8 mouse cellular contexts compared by ENCODE assay signal in genomic region chr1:34578851-34579781, GRCm38 (mm10). TPM values are rescaled to one million over a fixed set of nuclear protein-coding genes. Genes with fewer than 3 reads are reported as not detected.
DNase-seq lines count a peak whose midpoint lies in the region; ATAC-seq and TF ChIP-seq lines count a peak whose summit lies in the region.

Gene Amer3, plus strand, starts transcription at chr1:34579657.

- TF ChIP-seq POLR2A in heart, adult 2 months (IDR thresholded peaks at IDR 0.05; ENCODE audit: insufficient read depth, low read depth, low read length): no peak

- no peaks in the 10 kb centered on the region for H3K79me2 ChIP-seq in heart, adult 2 months (replicated peaks; ENCODE audit: control insufficient read depth, insufficient read depth, low read length)

- no peaks in the 10 kb centered on the region for H3K4me1 ChIP-seq in heart, adult 2 months (ENCODE audit: control insufficient read depth, insufficient read depth, low read length)
- H3K4me1 ChIP-seq in heart, embryonic 16.5 days (ENCODE audit: control insufficient read depth, insufficient read depth, low read length): peaks cover 7% of the 10 kb centered on the region
- 0 out of 2 replicates have a peak, but pooled peaks cover 8% of the 10 kb centered on the region for H3K4me1 ChIP-seq in liver, embryonic 13.5 days (replicated peaks)
- 0 out of 2 replicates have a peak, but pooled peaks cover 2% of the 10 kb centered on the region for H3K4me1 ChIP-seq in stomach, postnatal 0 days (replicated peaks; ENCODE audit: control insufficient read depth, insufficient read depth)

- WGBS in heart, adult 2 months: under 1% methylated on average over 53 of the region's 53 CpGs
- under 1% methylated on average over 52 of the region's 53 CpGs for WGBS in heart, embryonic 16.5 days
- WGBS in liver, embryonic 13.5 days (ENCODE audit: insufficient replicate concordance): 2% methylated on average over 53 of the region's 53 CpGs
- WGBS in stomach, postnatal 0 days: under 1% methylated on average over 52 of the region's 53 CpGs

- H3K4me2 ChIP-seq in heart, embryonic 16.5 days (ENCODE audit: low read depth, low read length): peak within 1 kb of the TSS; percentile 70
- H3K4me2 ChIP-seq in liver, embryonic 13.5 days: peak within 1 kb of the TSS; percentile 58
- peak within 1 kb of the TSS; percentile 50 for H3K4me2 ChIP-seq in stomach, postnatal 0 days (replicated peaks; ENCODE audit: low read depth)

- no peak within 1 kb of the TSS for H3K27ac ChIP-seq in heart, adult 2 months
- H3K27ac ChIP-seq in heart, embryonic 16.5 days (ENCODE audit: low read length): no peak within 1 kb of the TSS
- H3K27ac ChIP-seq in liver, embryonic 13.5 days: no peak within 1 kb of the TSS
- H3K27ac ChIP-seq in stomach, postnatal 0 days (replicated peaks): no peak within 1 kb of the TSS

- peaks cover 2% of the 10 kb centered on the region for H3K27me3 ChIP-seq in heart, adult 2 months (ENCODE audit: control insufficient read depth, insufficient read depth, low read length)
- H3K27me3 ChIP-seq in heart, embryonic 16.5 days (ENCODE audit: control insufficient read depth, insufficient read depth, low read length): peaks cover 22% of the 10 kb centered on the region
- H3K27me3 ChIP-seq in liver, embryonic 13.5 days: peaks cover 35% of the 10 kb centered on the region
- no peaks in the 10 kb centered on the region for H3K27me3 ChIP-seq in stomach, postnatal 0 days (ENCODE audit: control insufficient read depth, insufficient read depth, low read length)

- H3K36me3 ChIP-seq in heart, adult 2 months (ENCODE audit: control insufficient read depth, insufficient read depth, low read length): no peaks in the 10 kb centered on the region
- no peaks in the 10 kb centered on the region for H3K36me3 ChIP-seq in heart, embryonic 16.5 days (ENCODE audit: control insufficient read depth, insufficient read depth)
- no peaks in the 10 kb centered on the region for H3K36me3 ChIP-seq in liver, embryonic 13.5 days
- H3K36me3 ChIP-seq in stomach, postnatal 0 days (ENCODE audit: control insufficient read depth, insufficient read depth, low read length): no peaks in the 10 kb centered on the region

- H3K9ac ChIP-seq in heart, adult 2 months (ENCODE audit: low read depth, low read length): no peak within 1 kb of the TSS
- no peak within 1 kb of the TSS; the same call in 1 of the 2 replicates for H3K9ac ChIP-seq in heart, embryonic 16.5 days (ENCODE audit: low read length)
- H3K9ac ChIP-seq in liver, embryonic 13.5 days: no peak within 1 kb of the TSS
- H3K9ac ChIP-seq in stomach, postnatal 0 days (ENCODE audit: low read length): no peak within 1 kb of the TSS

- ATAC-seq in heart, embryonic 16.5 days (replicated peaks; ENCODE audit: extremely low read depth, insufficient read depth, low FRiP score): peak; percentile 73
- peak; percentile 53; the same call in 1 of the 2 replicates for ATAC-seq in liver, embryonic 13.5 days (ENCODE audit: low read depth)
- ATAC-seq in stomach, postnatal 0 days (ENCODE audit: low FRiP score, low TSS enrichment): peak; percentile 93

- intact Hi-C loops in heart, adult 2 months (cut with DNase I): no loop called here
- intact Hi-C loops in heart, postnatal 25 days (cut with DNase I): no loop called here

- DNase-seq in heart, adult 2 months: peak; percentile 52 to 70
- no peak for DNase-seq in heart, postnatal 25 days (ENCODE audit: low spot score)
- peak; percentile 61 for DNase-seq in embryo, embryonic 11.5 days (ENCODE audit: low read depth, low spot score)
- DNase-seq in kidney, postnatal 25 days: peak; percentile 63 to 78
- DNase-seq in liver, embryonic 13.5 days: peak; percentile 51
- peak; percentile 1 to 14 for DNase-seq in natural killer cell, adult 2 months (ENCODE audit: low spot score in 2 of 2)
- DNase-seq in stomach, postnatal 0 days (ENCODE audit: low spot score): peak; percentile 92

- H3K9me3 ChIP-seq in heart, embryonic 16.5 days (replicated peaks; ENCODE audit: control insufficient read depth, low read length): no peaks in the 10 kb centered on the region
- no peaks in the 10 kb centered on the region for H3K9me3 ChIP-seq in liver, embryonic 13.5 days (replicated peaks)
- no peaks in the 10 kb centered on the region for H3K9me3 ChIP-seq in stomach, postnatal 0 days (ENCODE audit: control insufficient read depth, low read length)

- no peak for TF ChIP-seq EP300 in heart, adult 2 months (IDR thresholded peaks at IDR 0.05; ENCODE audit: insufficient read depth, low read depth, low read length)
- TF ChIP-seq EP300 in stomach, postnatal 0 days (optimal IDR thresholded peaks at IDR 0.05): no peak

- H3K4me3 ChIP-seq in heart, adult 2 months: no peak within 1 kb of the TSS
- H3K4me3 ChIP-seq in heart, embryonic 16.5 days (ENCODE audit: low read length): peak within 1 kb of the TSS; percentile 48
- H3K4me3 ChIP-seq in liver, embryonic 13.5 days (replicated peaks): peak within 1 kb of the TSS; percentile 27
- H3K4me3 ChIP-seq in stomach, postnatal 0 days (ENCODE audit: low read depth, low read length): peak within 1 kb of the TSS; percentile 20; the same call in 1 of the 2 replicates

- TF ChIP-seq CTCF in heart, adult 2 months (IDR thresholded peaks at IDR 0.05): no peak
- no peak for TF ChIP-seq CTCF in stomach, postnatal 0 days (IDR thresholded peaks at IDR 0.05; ENCODE audit: low read depth)

RNA-seq across cellular contexts. Expression of gene Amer3, which starts in this region (rescaled TPM):
- total RNA-seq in heart, adult 2 months (2021): not detected
- 0.02 and 0.12 TPM in 2 replicates for polyA plus RNA-seq in heart, adult 2 months (2012; rRNA removed)
- not detected for total RNA-seq in heart, postnatal 25 days (2021)
- polyA plus RNA-seq in heart, embryonic 16.5 days (2015; fragmentation: Nextera tagmentation; extraction: Ambion mirVana): 0.04 and 0.07 TPM in 2 replicates
- 0.02 TPM in 1 of 2 replicates, not detected in the other for polyA plus RNA-seq in liver, embryonic 13.5 days (2015; fragmentation: Nextera tagmentation; extraction: Ambion mirVana)
- polyA plus RNA-seq in stomach, postnatal 0 days (2015; fragmentation: Nextera tagmentation; extraction: Ambion mirVana): 0.21 and 0.36 TPM in 2 replicates

Comparison
In these comparisons a context has a peak if more than half of its experiments do, and no peak if none do; other contexts are left out.
1. Peak in DNase-seq in heart, adult 2 months; RNA of the gene not detected or under 1 TPM.
2. Peak in ATAC-seq, H3K4me3 ChIP-seq and H3K4me2 ChIP-seq in heart, embryonic 16.5 days; RNA of the gene not detected or under 1 TPM.
3. Peak in DNase-seq, ATAC-seq, H3K4me3 ChIP-seq and H3K4me2 ChIP-seq in liver, embryonic 13.5 days; RNA of the gene not detected or under 1 TPM.
4. Peak in DNase-seq, ATAC-seq, H3K4me3 ChIP-seq and H3K4me2 ChIP-seq in stomach, postnatal 0 days; RNA of the gene not detected or under 1 TPM.